Mouse (Mus musculus) layer of hippocampus, adult 11-12 months (tissue): ENCODE data around the gene Matk.

Experiments used
- DNase-seq: peaks from one replicate; pipeline ENCODE4 v3.0.0; 2022; ENCODE audit warnings: low spot score

Gene Matk

GRCm38 (mm10) chr10:81304597-81305238 lies 52.0 kb downstream of the Matk start:
- DNase-seq: peak; percentile 56

- DNase-seq: no peak
Measured at GRCm38 (mm10) chr10:81305663-81306062, 52.9 kb downstream of the Matk start.

GRCm38 (mm10) chr10:81306173-81306668 lies 53.5 kb downstream of the Matk start:
- no peak for DNase-seq

- no peak for DNase-seq
Measured at GRCm38 (mm10) chr10:81306837-81307682, 54.3 kb downstream of the Matk start.

- DNase-seq: no peak
Measured at GRCm38 (mm10) chr10:81309571-81309970, 56.8 kb downstream of the Matk start.
